Mouse (Mus musculus): Measurements from ENCODE around the gene Ccno. TPM values are rescaled to one million over a fixed set of nuclear protein-coding genes. Genes with fewer than 3 reads are reported as not detected.
"Not testable (repeated sequence)": the region's sequence is repeated elsewhere in the genome, so short reads cannot be mapped to it uniquely, and the experiment has no call there.

The Ccno gene
- polyA plus RNA-seq, 1 experiment from 2014 or later, result 0.34 TPM

GRCm38 (mm10) chr13:113013174-113013953 lies 25.8 kb downstream of the Ccno start:
- H3K27ac ChIP-seq; H3K9me3 ChIP-seq; H3K9ac ChIP-seq; H3K36me3 ChIP-seq; ATAC-seq; H3K4me1 ChIP-seq (replicated peaks); H3K27me3 ChIP-seq (replicated peaks): not testable (repeated sequence)
- Histone ChIP-seq H3K4me2 (replicated peaks) (peak overlapping the region; percentile 48), H3K4me3 (replicated peaks) (peak overlapping the region; percentile 23)
- WGBS, result 37% methylated on average over 19 of the region's 20 CpGs

- no peaks in the 10 kb centered on the region for H3K9me3 ChIP-seq
- H3K4me2 ChIP-seq (replicated peaks), result no peak overlapping the region
- H3K4me3 ChIP-seq (replicated peaks), result no peak overlapping the region
- no peaks in the 10 kb centered on the region for H3K36me3 ChIP-seq
- H3K4me1 ChIP-seq (replicated peaks), result no peaks in the 10 kb centered on the region
- H3K27ac ChIP-seq, result no peak overlapping the region
- H3K27me3 ChIP-seq (replicated peaks), result no peaks in the 10 kb centered on the region
- peak; percentile 52; the same call in 1 of the 2 replicates for ATAC-seq
- WGBS, result 88% methylated on average over 2 of the region's 2 CpGs
- H3K9ac ChIP-seq, result no peak overlapping the region
Observed at GRCm38 (mm10) chr13:113021521-113021920, 33.9 kb downstream of the Ccno start.

GRCm38 (mm10) chr13:113022467-113022866 lies 34.9 kb downstream of the Ccno start:
- no peak overlapping the region for H3K4me2 ChIP-seq (replicated peaks)
- 72% methylated on average over 8 of the region's 8 CpGs for WGBS
- H3K4me3 ChIP-seq (replicated peaks), result no peak overlapping the region
- no peaks in the 10 kb centered on the region for H3K9me3 ChIP-seq
- no peak overlapping the region for H3K9ac ChIP-seq
- no peak overlapping the region for H3K27ac ChIP-seq
- H3K27me3 ChIP-seq (replicated peaks), result no peaks in the 10 kb centered on the region
- no peaks in the 10 kb centered on the region for H3K4me1 ChIP-seq (replicated peaks)
- ATAC-seq, result peak; percentile 70
- H3K36me3 ChIP-seq, result no peaks in the 10 kb centered on the region

- Histone ChIP-seq H3K4me1 (replicated peaks) (no peaks in the 10 kb centered on the region), H3K9ac (no peak overlapping the region), H3K9me3 (no peaks in the 10 kb centered on the region), H3K4me2 (replicated peaks) (no peak overlapping the region), H3K36me3 (no peaks in the 10 kb centered on the region), H3K27ac (no peak overlapping the region), H3K4me3 (replicated peaks) (no peak overlapping the region), H3K27me3 (replicated peaks) (no peaks in the 10 kb centered on the region)
- no peak for ATAC-seq
- 61% methylated on average over 17 of the region's 17 CpGs for WGBS
Observed at GRCm38 (mm10) chr13:113023274-113024143, 35.9 kb downstream of the Ccno start.

- no peak overlapping the region for H3K9ac ChIP-seq
- no peak overlapping the region for H3K27ac ChIP-seq
- peak overlapping the region; percentile 48 for H3K4me3 ChIP-seq (replicated peaks)
- H3K4me1 ChIP-seq (replicated peaks), result peaks cover 13% of the 10 kb centered on the region
- peak overlapping the region; percentile 97 for H3K4me2 ChIP-seq (replicated peaks)
- H3K27me3 ChIP-seq (replicated peaks), result peaks cover 25% of the 10 kb centered on the region
- 3% methylated on average over 7 of the region's 7 CpGs for WGBS
- peak; percentile 19 for ATAC-seq
- H3K9me3 ChIP-seq, result no peaks in the 10 kb centered on the region
- no peaks in the 10 kb centered on the region for H3K36me3 ChIP-seq
Observed at GRCm38 (mm10) chr13:113031351-113031750, 43.7 kb downstream of the Ccno start.

- Histone ChIP-seq H3K27ac (no peak overlapping the region), H3K4me1 (replicated peaks) (peaks cover 13% of the 10 kb centered on the region), H3K4me3 (replicated peaks) (peak overlapping the region; percentile 48), H3K9me3 (no peaks in the 10 kb centered on the region), H3K36me3 (no peaks in the 10 kb centered on the region), H3K27me3 (replicated peaks) (peaks cover 25% of the 10 kb centered on the region), H3K9ac (peak overlapping the region; percentile 39), H3K4me2 (replicated peaks) (peak overlapping the region; percentile 97)
- peak; percentile 62 for ATAC-seq
- WGBS, result under 1% methylated on average over 40 of the region's 40 CpGs
Observed at GRCm38 (mm10) chr13:113031792-113032571, 44.4 kb downstream of the Ccno start.

GRCm38 (mm10) chr13:113032831-113033230 lies 45.2 kb downstream of the Ccno start:
- ATAC-seq, result no peak
- Histone ChIP-seq H3K9me3 (no peaks in the 10 kb centered on the region), H3K27me3 (replicated peaks) (peaks cover 28% of the 10 kb centered on the region)

GRCm38 (mm10) chr13:113034271-113034886 lies 46.8 kb downstream of the Ccno start:
- peaks cover 28% of the 10 kb centered on the region for H3K27me3 ChIP-seq (replicated peaks)
- peak overlapping the region; percentile 96 for H3K4me2 ChIP-seq (replicated peaks)
- no peak overlapping the region for H3K27ac ChIP-seq
- no peaks in the 10 kb centered on the region for H3K36me3 ChIP-seq
- 2% methylated on average over 11 of the region's 11 CpGs for WGBS
- peak overlapping the region; percentile 54 for H3K4me3 ChIP-seq (replicated peaks)
- no peak for ATAC-seq
- H3K9me3 ChIP-seq, result no peaks in the 10 kb centered on the region
- H3K9ac ChIP-seq, result peak overlapping the region; percentile 42; the same call in 1 of the 2 replicates
- peaks cover 16% of the 10 kb centered on the region for H3K4me1 ChIP-seq (replicated peaks)

More at GRCm38 (mm10) chr13:113032831-113033230, 45.2 kb downstream of the Ccno start:
- H3K4me1 ChIP-seq (replicated peaks), result peaks cover 13% of the 10 kb centered on the region
- H3K36me3 ChIP-seq, result no peaks in the 10 kb centered on the region
- H3K27ac ChIP-seq, result no peak overlapping the region
- H3K4me2 ChIP-seq (replicated peaks), result no peak overlapping the region
- H3K4me3 ChIP-seq (replicated peaks), result no peak overlapping the region
- no peak overlapping the region for H3K9ac ChIP-seq

GRCm38 (mm10) chr13:113034950-113035421 lies 47.4 kb downstream of the Ccno start, which contains the start of gene Cdc20b:
TSS of gene Cdc20b (plus strand) at chr13:113035111.
- Histone ChIP-seq H3K4me3 (replicated peaks) (peak within 1 kb of the TSS; percentile 54), H3K27ac (no peak within 1 kb of the TSS), H3K4me1 (replicated peaks) (peaks cover 16% of the 10 kb centered on the region), H3K9ac (peak within 1 kb of the TSS; percentile 42), H3K36me3 (no peaks in the 10 kb centered on the region), H3K27me3 (replicated peaks) (peaks cover 28% of the 10 kb centered on the region), H3K4me2 (replicated peaks) (peak within 1 kb of the TSS; percentile 96), H3K9me3 (no peaks in the 10 kb centered on the region)
- peak; percentile 50 for ATAC-seq
- under 1% methylated on average over 46 of the region's 46 CpGs for WGBS

GRCm38 (mm10) chr13:113035852-113036251 lies 48.2 kb downstream of the Ccno start:
- no peak overlapping the region for H3K9ac ChIP-seq
- H3K4me1 ChIP-seq (replicated peaks), result peaks cover 16% of the 10 kb centered on the region
- peak; percentile 85 for ATAC-seq
- no peak overlapping the region for H3K27ac ChIP-seq
- under 1% methylated on average over 4 of the region's 4 CpGs for WGBS
- no peaks in the 10 kb centered on the region for H3K9me3 ChIP-seq
- H3K4me3 ChIP-seq (replicated peaks), result peak overlapping the region; percentile 54
- peaks cover 28% of the 10 kb centered on the region for H3K27me3 ChIP-seq (replicated peaks)
- peak overlapping the region; percentile 96 for H3K4me2 ChIP-seq (replicated peaks)
- H3K36me3 ChIP-seq, result no peaks in the 10 kb centered on the region
